Mouse (Mus musculus) liver, embryonic 15.5 days (tissue): ENCODE measurements around the gene Fcrla. TPM values are rescaled to one million over a fixed set of nuclear protein-coding genes. Genes with fewer than 3 reads are reported as not detected.
A peak's percentile ranks its signal among the peaks of the same experiment; 100 is the strongest.

Experiments used
- ATAC-seq: fragments of 200-750 bp; cut with Nextera tagmentation; 2 replicates; pipeline ENCODE4 v1.8.0; 2017; ENCODE audit warnings: moderate number of reproducible peaks, mild to moderate bottlenecking, moderate library complexity; ENCODE audit not compliant: insufficient read depth
- H3K27ac ChIP-seq: fragments of 300-500 bp; sonication (generic); replicated peaks from 2 replicates; pipeline ENCODE4 v1.5.1; 2015; ENCODE audit warnings: mild to moderate bottlenecking, inconsistent platforms
- H3K27me3 ChIP-seq: fragments of 300-500 bp; sonication (generic); 2 replicates; pipeline ENCODE4 v1.6.1; 2015; ENCODE audit warnings: mild to moderate bottlenecking, inconsistent platforms
- H3K36me3 ChIP-seq: fragments of 300-500 bp; sonication (generic); replicated peaks from 2 replicates; pipeline ENCODE4 v1.6.1; 2015; ENCODE audit warnings: moderate library complexity, mild to moderate bottlenecking, inconsistent platforms
- H3K4me1 ChIP-seq: fragments of 300-500 bp; sonication (generic); replicated peaks from 2 replicates; pipeline ENCODE4 v1.6.1; 2015; ENCODE audit warnings: inconsistent platforms
- H3K4me2 ChIP-seq: fragments of 300-500 bp; sonication (generic); 2 replicates; pipeline ENCODE4 v1.6.1; 2015; ENCODE audit warnings: moderate library complexity, mild to moderate bottlenecking, inconsistent platforms
- H3K4me3 ChIP-seq: fragments of 300-500 bp; sonication (generic); replicated peaks from 2 replicates; pipeline ENCODE4 v1.5.1; 2015; ENCODE audit warnings: mild to moderate bottlenecking, inconsistent platforms
- H3K9ac ChIP-seq: fragments of 300-500 bp; sonication (generic); 2 replicates; pipeline ENCODE4 v1.6.1; 2015; ENCODE audit warnings: moderate library complexity, mild to moderate bottlenecking, inconsistent platforms
- H3K9me3 ChIP-seq: fragments of 300-500 bp; sonication (generic); replicated peaks from 2 replicates; pipeline ENCODE4 v1.6.1; 2016; ENCODE audit warnings: inconsistent platforms
- WGBS: fragments of 180-500 bp; shearing (Covaris S2); methylation state at CpG from one replicate; pipeline ENCODE4 v1.1.7; 2015; ENCODE audit warnings: mixed read lengths; ENCODE audit not compliant: insufficient replicate concordance; 5-methylcytosine and 5-hydroxymethylcytosine counted together
- polyA plus RNA-seq: library from polyadenylated mRNA; unstranded; fragments of >200 nt; fragmentation: Nextera tagmentation; extraction: Ambion mirVana; gene quantifications from 2 replicates; pipeline ENCODE4 v1.2.1, GENCODE M21; 2015

Gene Fcrla
- polyA plus RNA-seq, 1 experiment from 2014 or later = 0.46 TPM

GRCm38 (mm10) chr1:170884978-170885561 is 42.3 kb downstream of the Fcrla start, which contains the start of the genes Gm26620 and Dusp12:
Gm26620 (plus strand) TSS chr1:170885065.
Dusp12 (minus strand) TSS chr1:170885540.
- under 1% methylated on average over 46 of the region's 46 CpGs for WGBS
- ATAC-seq = peak; percentile 86
- no peaks in the 10 kb centered on the region for H3K27me3 ChIP-seq
- H3K4me2 ChIP-seq = peak within 1 kb of the TSS; percentile 87
- H3K4me3 ChIP-seq = peak within 1 kb of the TSS; percentile 71
- H3K9ac ChIP-seq = peak within 1 kb of the TSS; percentile 58
- H3K4me1 ChIP-seq = peaks cover 29% of the 10 kb centered on the region
- H3K27ac ChIP-seq = peak within 1 kb of the TSS; percentile 64
- H3K36me3 ChIP-seq = peaks cover 8% of the 10 kb centered on the region
- no peaks in the 10 kb centered on the region for H3K9me3 ChIP-seq

- H3K4me2 ChIP-seq = peak overlapping the region; percentile 87
- H3K9ac ChIP-seq = peak overlapping the region; percentile 58
- no peak for ATAC-seq
- peak overlapping the region; percentile 64; the same call in 1 of the 2 replicates for H3K27ac ChIP-seq
- WGBS = 17% methylated on average over 8 of the region's 8 CpGs
- H3K4me1 ChIP-seq = peaks cover 29% of the 10 kb centered on the region
- peak overlapping the region; percentile 71 for H3K4me3 ChIP-seq
- peaks cover 11% of the 10 kb centered on the region for H3K36me3 ChIP-seq
- no peaks in the 10 kb centered on the region for H3K27me3 ChIP-seq
- no peaks in the 10 kb centered on the region for H3K9me3 ChIP-seq
Measured at GRCm38 (mm10) chr1:170884390-170884789, 43.0 kb downstream of the Fcrla start.

GRCm38 (mm10) chr1:170882915-170883485 is 44.4 kb downstream of the Fcrla start:
- Histone ChIP-seq H3K4me2 (peak overlapping the region; percentile 87), H3K27ac (peak overlapping the region; percentile 58), H3K4me3 (no peak overlapping the region), H3K9ac (no peak overlapping the region), H3K4me1 (peaks cover 29% of the 10 kb centered on the region), H3K9me3 (no peaks in the 10 kb centered on the region), H3K36me3 (peaks cover 20% of the 10 kb centered on the region), H3K27me3 (no peaks in the 10 kb centered on the region)
- peak; percentile 27; the same call in 1 of the 2 replicates for ATAC-seq
- WGBS = 63% methylated on average over 5 of the region's 5 CpGs

- Histone ChIP-seq H3K4me3 (no peak overlapping the region), H3K4me2 (no peak overlapping the region), H3K27ac (no peak overlapping the region), H3K9me3 (no peaks in the 10 kb centered on the region), H3K9ac (no peak overlapping the region), H3K4me1 (peaks cover 8% of the 10 kb centered on the region; the same call in 1 of the 2 replicates), H3K27me3 (no peaks in the 10 kb centered on the region), H3K36me3 (peaks cover 36% of the 10 kb centered on the region)
- WGBS = 83% methylated on average over 5 of the region's 5 CpGs
- ATAC-seq = no peak
Measured at GRCm38 (mm10) chr1:170876906-170877305, 50.5 kb downstream of the Fcrla start.

GRCm38 (mm10) chr1:170875676-170876075 is 51.7 kb downstream of the Fcrla start:
- Histone ChIP-seq H3K4me3 (no peak overlapping the region), H3K9me3 (no peaks in the 10 kb centered on the region), H3K36me3 (peaks cover 34% of the 10 kb centered on the region), H3K4me1 (peaks cover 8% of the 10 kb centered on the region; the same call in 1 of the 2 replicates), H3K4me2 (no peak overlapping the region), H3K9ac (no peak overlapping the region), H3K27ac (no peak overlapping the region), H3K27me3 (no peaks in the 10 kb centered on the region)
- no peak for ATAC-seq
- 67% methylated on average over 3 of the region's 3 CpGs for WGBS

- Histone ChIP-seq H3K36me3 (0 out of 2 replicates have a peak, but pooled peaks cover 16% of the 10 kb centered on the region), H3K4me2 (no peak overlapping the region), H3K9me3 (no peaks in the 10 kb centered on the region), H3K27ac (no peak overlapping the region), H3K9ac (no peak overlapping the region), H3K4me3 (no peak overlapping the region), H3K4me1 (peaks cover 14% of the 10 kb centered on the region), H3K27me3 (no peaks in the 10 kb centered on the region)
- ATAC-seq = no peak
- WGBS = 83% methylated on average over 2 of the region's 2 CpGs
Measured at GRCm38 (mm10) chr1:170871961-170872360, 55.4 kb downstream of the Fcrla start.

GRCm38 (mm10) chr1:170871402-170871801 is 56.0 kb downstream of the Fcrla start:
- H3K27ac ChIP-seq = no peak overlapping the region
- H3K9me3 ChIP-seq = no peaks in the 10 kb centered on the region
- WGBS = 80% methylated on average over 6 of the region's 6 CpGs
- 0 out of 2 replicates have a peak, but pooled peaks cover 16% of the 10 kb centered on the region for H3K36me3 ChIP-seq
- H3K4me2 ChIP-seq = no peak overlapping the region
- no peak for ATAC-seq
- peaks cover 20% of the 10 kb centered on the region for H3K4me1 ChIP-seq
- H3K4me3 ChIP-seq = no peak overlapping the region
- H3K27me3 ChIP-seq = no peaks in the 10 kb centered on the region
- H3K9ac ChIP-seq = no peak overlapping the region

- WGBS = 11% methylated on average over 14 of the region's 14 CpGs
- no peak for ATAC-seq
- no peaks in the 10 kb centered on the region for H3K27me3 ChIP-seq
- H3K4me3 ChIP-seq = peak overlapping the region; percentile 83
- H3K4me2 ChIP-seq = peak overlapping the region; percentile 77
- H3K36me3 ChIP-seq = 0 out of 2 replicates have a peak, but pooled peaks cover 6% of the 10 kb centered on the region
- H3K9me3 ChIP-seq = no peaks in the 10 kb centered on the region
- peaks cover 32% of the 10 kb centered on the region for H3K4me1 ChIP-seq
- peak overlapping the region; percentile 43 for H3K9ac ChIP-seq
- H3K27ac ChIP-seq = peak overlapping the region; percentile 92; the same call in 1 of the 2 replicates
Measured at GRCm38 (mm10) chr1:170868905-170869283, 58.5 kb downstream of the Fcrla start.

- Histone ChIP-seq H3K4me1 (peaks cover 38% of the 10 kb centered on the region), H3K27ac (peak overlapping the region; percentile 92)
- peak; percentile 68 for ATAC-seq
Measured at GRCm38 (mm10) chr1:170868107-170868904, 59.1 kb downstream of the Fcrla start.

GRCm38 (mm10) chr1:170867691-170868105 is 59.7 kb downstream of the Fcrla start, which contains the start of gene Atf6:
Atf6 (minus strand) TSS chr1:170867771.
- Histone ChIP-seq H3K27ac (peak within 1 kb of the TSS; percentile 92), H3K27me3 (no peaks in the 10 kb centered on the region), H3K36me3 (0 out of 2 replicates have a peak, but pooled peaks cover 6% of the 10 kb centered on the region), H3K4me3 (peak within 1 kb of the TSS; percentile 83), H3K9ac (peak within 1 kb of the TSS; percentile 92), H3K4me1 (peaks cover 44% of the 10 kb centered on the region), H3K4me2 (peak within 1 kb of the TSS; percentile 77), H3K9me3 (no peaks in the 10 kb centered on the region)
- 0% methylated on average over 25 of the region's 25 CpGs for WGBS
- peak; percentile 79 for ATAC-seq

More at GRCm38 (mm10) chr1:170868107-170868904, 59.1 kb downstream of the Fcrla start:
- under 1% methylated on average over 33 of the region's 33 CpGs for WGBS
- 0 out of 2 replicates have a peak, but pooled peaks cover 6% of the 10 kb centered on the region for H3K36me3 ChIP-seq
- no peaks in the 10 kb centered on the region for H3K9me3 ChIP-seq
- H3K4me2 ChIP-seq = peak overlapping the region; percentile 77
- peak overlapping the region; percentile 83 for H3K4me3 ChIP-seq
- no peaks in the 10 kb centered on the region for H3K27me3 ChIP-seq
- H3K9ac ChIP-seq = peak overlapping the region; percentile 92
